Mouse (Mus musculus) stomach, embryonic 14.5 days (tissue): ENCODE results near the gene Slc7a5. TPM values are rescaled to one million over a fixed set of nuclear protein-coding genes. Genes with fewer than 3 reads are reported as not detected.

Source experiments
- ATAC-seq: fragments of 200-750 bp; cut with Nextera tagmentation; 2 replicates; pipeline ENCODE4 v1.8.0; 2017; ENCODE audit warnings: low read depth, moderate TSS enrichment; ENCODE audit not compliant: insufficient number of reproducible peaks, insufficient read depth, low FRiP score
- H3K27ac ChIP-seq: fragments of 300-500 bp; sonication (generic); 2 replicates; pipeline ENCODE4 v1.5.1; 2014; ENCODE audit warnings: mild to moderate bottlenecking, low read length, moderate library complexity, mixed read lengths
- H3K27me3 ChIP-seq: fragments of 300-500 bp; sonication (generic); 2 replicates; pipeline ENCODE4 v1.6.1; 2014; ENCODE audit warnings: low read length, control low read depth, mixed read lengths; ENCODE audit not compliant: control insufficient read depth, insufficient read depth
- H3K36me3 ChIP-seq: fragments of 300-500 bp; sonication (generic); 2 replicates; pipeline ENCODE4 v1.6.1; 2014; ENCODE audit warnings: mild to moderate bottlenecking, control low read depth, low read length, moderate library complexity, mixed read lengths; ENCODE audit not compliant: control insufficient read depth, insufficient read depth
- H3K4me1 ChIP-seq: fragments of 300-500 bp; sonication (generic); 2 replicates; pipeline ENCODE4 v1.6.1; 2014; ENCODE audit warnings: low read length, control low read depth, mixed read lengths; ENCODE audit not compliant: control insufficient read depth, insufficient read depth
- H3K4me2 ChIP-seq: fragments of 300-500 bp; sonication (generic); replicated peaks from 2 replicates; pipeline ENCODE4 v1.6.1; 2014; ENCODE audit warnings: low read depth, low read length, control low read depth
- H3K4me3 ChIP-seq: fragments of 300-500 bp; sonication (generic); 2 replicates; pipeline ENCODE4 v1.5.1; 2014; ENCODE audit warnings: low read depth, low read length, control low read depth
- H3K9ac ChIP-seq: fragments of 300-500 bp; sonication (generic); replicated peaks from 2 replicates; pipeline ENCODE4 v1.6.1; 2014; ENCODE audit warnings: low read depth, mild to moderate bottlenecking, control low read depth, low read length, moderate library complexity, mixed read lengths
- H3K9me3 ChIP-seq: fragments of 300-500 bp; sonication (generic); 2 replicates; pipeline ENCODE4 v1.6.1; 2016; ENCODE audit warnings: low read depth, low read length, control low read depth; ENCODE audit not compliant: control insufficient read depth
- WGBS: fragments of 180-500 bp; shearing (Covaris S2); extraction: QIAGEN DNeasy Blood & Tissue Kit; methylation state at CpG from one replicate; pipeline ENCODE4 v1.1.7; 2014; 5-methylcytosine and 5-hydroxymethylcytosine counted together
- polyA plus RNA-seq: library from polyadenylated mRNA; unstranded; fragments of >200 nt; fragmentation: Nextera tagmentation; extraction: Ambion mirVana; gene quantifications from 2 replicates; pipeline ENCODE4 v1.2.1, GENCODE M21; 2014

Slc7a5 gene
- polyA plus RNA-seq, 1 experiment from 2014 or later, result 17.1 TPM

DNA sequence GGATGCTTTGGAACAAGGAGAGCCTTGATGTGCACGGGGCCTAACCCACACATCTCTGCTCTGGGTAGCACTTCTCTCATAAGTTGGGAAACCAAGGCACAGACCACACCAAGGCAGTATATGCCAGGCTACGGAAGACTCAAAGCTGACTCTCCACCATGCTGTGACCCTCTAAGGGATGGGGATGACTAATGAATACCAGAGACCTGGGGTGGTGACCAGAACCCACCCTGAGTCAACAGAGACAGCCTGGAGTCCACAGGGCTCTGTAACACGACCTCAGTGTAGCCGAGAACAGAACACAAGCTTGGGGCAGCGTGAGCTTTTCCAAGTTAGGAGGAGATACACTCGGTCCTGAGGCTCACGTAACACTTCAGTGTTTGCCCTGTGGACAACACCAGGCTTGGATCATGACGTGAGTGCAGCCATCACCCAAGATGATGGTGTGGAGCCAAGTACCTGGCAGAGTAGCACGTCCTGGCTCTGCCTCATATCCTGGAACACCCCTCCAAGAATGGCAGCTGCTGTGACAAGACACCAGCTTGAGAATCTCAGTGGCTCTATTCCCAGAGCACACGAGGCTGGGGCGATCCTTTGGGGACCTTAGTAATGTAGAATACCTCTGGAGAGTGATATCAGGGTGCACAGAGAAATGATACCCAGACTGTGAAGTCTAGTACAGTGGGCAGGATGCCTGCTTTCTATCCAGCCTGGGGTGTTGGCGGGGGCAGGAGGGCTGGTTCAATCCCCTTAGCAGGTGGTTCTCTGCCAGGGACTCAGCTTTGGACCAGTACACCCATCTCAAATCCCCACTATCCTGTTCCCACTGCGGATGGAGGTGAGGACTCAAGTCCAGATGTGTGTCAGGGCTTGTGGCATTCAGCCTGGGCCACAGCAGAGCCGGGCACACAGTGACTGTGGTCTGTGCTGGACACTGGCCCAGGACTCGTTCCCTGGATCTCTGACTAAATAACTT lies 17.4 kb downstream of the Slc7a5 start:
- Histone ChIP-seq H3K9me3 (no peaks in the 10 kb centered on the region), H3K36me3 (peaks cover 22% of the 10 kb centered on the region; the same call in 1 of the 2 replicates), H3K4me1 (no peaks in the 10 kb centered on the region), H3K27me3 (no peaks in the 10 kb centered on the region), H3K4me2 (no peak overlapping the region), H3K9ac (no peak overlapping the region), H3K4me3 (no peak overlapping the region), H3K27ac (no peak overlapping the region)
- WGBS, result 72% methylated on average over 15 of the region's 15 CpGs
- 0 out of 2 replicates have a peak, but pooled peaks have one; percentile 43 for ATAC-seq

- H3K9me3 ChIP-seq, result no peaks in the 10 kb centered on the region
- H3K4me2 ChIP-seq, result no peak overlapping the region
- WGBS, result 94% methylated on average over 1 of the region's 1 CpGs
- no peak overlapping the region for H3K4me3 ChIP-seq
- H3K27me3 ChIP-seq, result no peaks in the 10 kb centered on the region
- H3K4me1 ChIP-seq, result no peaks in the 10 kb centered on the region
- no peak overlapping the region for H3K9ac ChIP-seq
- no peak overlapping the region for H3K27ac ChIP-seq
- no peak for ATAC-seq
- peaks cover 24% of the 10 kb centered on the region; the same call in 1 of the 2 replicates for H3K36me3 ChIP-seq
Measured at GRCm38 (mm10) chr8:121889317-121889716, 18.2 kb downstream of the Slc7a5 start.

DNA sequence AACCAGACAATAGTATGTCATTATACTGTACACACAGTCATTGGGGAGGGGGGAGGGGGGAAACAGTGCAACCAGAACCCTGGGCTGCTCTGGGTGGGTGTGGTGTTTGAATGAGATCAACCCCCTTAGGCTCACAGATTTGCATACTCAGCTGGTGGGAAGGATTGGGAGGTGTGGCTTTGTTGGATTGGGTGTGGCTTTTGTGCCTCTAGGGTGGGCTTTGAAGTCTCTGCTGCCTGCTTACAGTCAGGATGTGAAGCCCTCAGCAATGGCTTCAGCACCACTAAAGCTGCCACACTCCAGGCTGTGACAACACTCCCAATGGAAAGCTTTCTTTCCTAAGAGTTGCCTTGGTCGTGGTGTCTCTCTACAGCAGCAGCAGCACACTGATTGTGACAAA lies 19.9 kb downstream of the Slc7a5 start:
- 50% methylated on average over 1 of the region's 1 CpGs for WGBS
- Histone ChIP-seq H3K9me3 (no peaks in the 10 kb centered on the region), H3K36me3 (peaks cover 23% of the 10 kb centered on the region; the same call in 1 of the 2 replicates), H3K27me3 (no peaks in the 10 kb centered on the region), H3K9ac (no peak overlapping the region), H3K4me1 (no peaks in the 10 kb centered on the region; the same call in 1 of the 2 replicates), H3K4me3 (no peak overlapping the region), H3K4me2 (no peak overlapping the region), H3K27ac (no peak overlapping the region)
- ATAC-seq, result no peak

- no peak for ATAC-seq
- 89% methylated on average over 6 of the region's 6 CpGs for whole genome bisulfite sequencing
Measured at GRCm38 (mm10) chr8:121885433-121885832, 22.1 kb downstream of the Slc7a5 start.

GRCm38 (mm10) chr8:121885001-121885400 lies 22.5 kb downstream of the Slc7a5 start:
- Histone ChIP-seq H3K27me3 (no peaks in the 10 kb centered on the region), H3K9me3 (no peaks in the 10 kb centered on the region), H3K4me3 (no peak overlapping the region), H3K4me1 (no peaks in the 10 kb centered on the region; the same call in 1 of the 2 replicates), H3K4me2 (no peak overlapping the region), H3K27ac (no peak overlapping the region), H3K9ac (no peak overlapping the region), H3K36me3 (peaks cover 23% of the 10 kb centered on the region; the same call in 1 of the 2 replicates)
- no peak for ATAC-seq
- 92% methylated on average over 9 of the region's 9 CpGs for WGBS

More at GRCm38 (mm10) chr8:121885433-121885832, 22.1 kb downstream of the Slc7a5 start:
- H3K27ac ChIP-seq, result no peak overlapping the region
- H3K4me1 ChIP-seq, result no peaks in the 10 kb centered on the region; the same call in 1 of the 2 replicates
- no peaks in the 10 kb centered on the region for H3K27me3 ChIP-seq
- no peak overlapping the region for H3K9ac ChIP-seq
- peaks cover 23% of the 10 kb centered on the region; the same call in 1 of the 2 replicates for H3K36me3 ChIP-seq
- no peak overlapping the region for H3K4me3 ChIP-seq
- H3K9me3 ChIP-seq, result no peaks in the 10 kb centered on the region
- no peak overlapping the region for H3K4me2 ChIP-seq

DNA sequence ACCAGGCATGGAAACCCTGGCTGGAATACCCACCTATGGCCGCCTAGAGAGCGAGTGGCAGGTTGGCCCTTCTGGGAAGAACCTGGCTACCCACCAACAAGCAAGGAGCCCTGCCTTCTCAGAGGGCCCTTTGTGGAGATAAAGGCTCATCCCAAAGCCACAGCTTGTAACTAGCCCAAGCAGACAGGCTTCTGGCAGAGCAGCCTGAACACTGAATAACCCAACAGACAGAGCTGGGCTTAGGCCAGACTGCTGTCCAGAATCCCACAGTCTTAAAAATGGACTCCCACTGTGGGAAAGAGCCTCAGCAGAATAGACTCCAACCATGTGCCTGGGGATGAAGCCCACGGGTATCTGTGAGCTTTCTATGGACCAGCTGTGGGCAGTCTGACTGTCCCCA lies 23.3 kb downstream of the Slc7a5 start:
- Histone ChIP-seq H3K27me3 (no peaks in the 10 kb centered on the region), H3K4me2 (no peak overlapping the region), H3K9me3 (no peaks in the 10 kb centered on the region), H3K9ac (no peak overlapping the region), H3K4me3 (no peak overlapping the region), H3K27ac (no peak overlapping the region), H3K4me1 (no peaks in the 10 kb centered on the region; the same call in 1 of the 2 replicates), H3K36me3 (peaks cover 23% of the 10 kb centered on the region; the same call in 1 of the 2 replicates)
- no peak for ATAC-seq
- WGBS, result 88% methylated on average over 3 of the region's 3 CpGs

GRCm38 (mm10) chr8:121881921-121882320 lies 25.6 kb downstream of the Slc7a5 start:
- no peak overlapping the region for H3K27ac ChIP-seq
- H3K4me3 ChIP-seq, result no peak overlapping the region
- H3K4me2 ChIP-seq, result no peak overlapping the region
- peak; percentile 44; the same call in 1 of the 2 replicates for ATAC-seq
- H3K9ac ChIP-seq, result no peak overlapping the region
- no peaks in the 10 kb centered on the region for H3K27me3 ChIP-seq
- H3K9me3 ChIP-seq, result no peaks in the 10 kb centered on the region
- H3K4me1 ChIP-seq, result no peaks in the 10 kb centered on the region; the same call in 1 of the 2 replicates
- H3K36me3 ChIP-seq, result peaks cover 17% of the 10 kb centered on the region; the same call in 1 of the 2 replicates
- WGBS, result 84% methylated on average over 5 of the region's 5 CpGs

DNA sequence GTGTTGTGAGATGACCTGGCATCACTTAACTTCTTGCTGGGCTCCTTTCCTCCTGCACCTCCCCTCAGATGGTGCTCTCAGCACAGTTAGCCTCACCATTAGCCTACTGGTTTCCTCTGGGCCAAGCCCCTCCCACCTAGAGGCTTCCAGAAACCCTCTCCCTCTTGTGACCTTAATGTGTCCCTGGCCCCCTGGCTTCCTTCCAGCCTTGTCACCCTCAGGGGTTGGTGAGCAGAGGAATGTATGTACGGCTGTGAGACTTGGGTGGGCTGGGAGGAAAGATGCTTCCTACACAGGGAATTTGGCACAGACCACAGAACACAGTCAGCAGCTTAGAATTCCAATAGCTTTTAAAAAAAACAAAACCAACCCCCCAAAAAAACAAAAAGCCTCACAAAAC lies 26.7 kb downstream of the Slc7a5 start:
- H3K4me1 ChIP-seq, result no peaks in the 10 kb centered on the region; the same call in 1 of the 2 replicates
- H3K9ac ChIP-seq, result no peak overlapping the region
- no peak overlapping the region for H3K27ac ChIP-seq
- H3K36me3 ChIP-seq, result peaks cover 12% of the 10 kb centered on the region; the same call in 1 of the 2 replicates
- H3K9me3 ChIP-seq, result no peaks in the 10 kb centered on the region
- WGBS, result 42% methylated on average over 1 of the region's 1 CpGs
- ATAC-seq, result no peak
- no peaks in the 10 kb centered on the region for H3K27me3 ChIP-seq
- H3K4me2 ChIP-seq, result no peak overlapping the region
- H3K4me3 ChIP-seq, result no peak overlapping the region
